Mouse (Mus musculus) leukemia stem cell, adult 10-12 weeks (primary cell): ENCODE measurements around the gene 4930507D05Rik. TPM values are rescaled to one million over a fixed set of nuclear protein-coding genes. Genes with fewer than 3 reads are reported as not detected.

Experiments
- polyA plus RNA-seq: library from polyadenylated mRNA; stranded (reverse); fragments of >175 nt; gene quantifications from 2 replicates; pipeline ENCODE4 v1.2.3, GENCODE M21; 2012; ENCODE audit warnings: low replicate concordance

Gene 4930507D05Rik
- polyA plus RNA-seq, result 0.22 TPM in 1 of 2 replicates, not detected in the other

DNA sequence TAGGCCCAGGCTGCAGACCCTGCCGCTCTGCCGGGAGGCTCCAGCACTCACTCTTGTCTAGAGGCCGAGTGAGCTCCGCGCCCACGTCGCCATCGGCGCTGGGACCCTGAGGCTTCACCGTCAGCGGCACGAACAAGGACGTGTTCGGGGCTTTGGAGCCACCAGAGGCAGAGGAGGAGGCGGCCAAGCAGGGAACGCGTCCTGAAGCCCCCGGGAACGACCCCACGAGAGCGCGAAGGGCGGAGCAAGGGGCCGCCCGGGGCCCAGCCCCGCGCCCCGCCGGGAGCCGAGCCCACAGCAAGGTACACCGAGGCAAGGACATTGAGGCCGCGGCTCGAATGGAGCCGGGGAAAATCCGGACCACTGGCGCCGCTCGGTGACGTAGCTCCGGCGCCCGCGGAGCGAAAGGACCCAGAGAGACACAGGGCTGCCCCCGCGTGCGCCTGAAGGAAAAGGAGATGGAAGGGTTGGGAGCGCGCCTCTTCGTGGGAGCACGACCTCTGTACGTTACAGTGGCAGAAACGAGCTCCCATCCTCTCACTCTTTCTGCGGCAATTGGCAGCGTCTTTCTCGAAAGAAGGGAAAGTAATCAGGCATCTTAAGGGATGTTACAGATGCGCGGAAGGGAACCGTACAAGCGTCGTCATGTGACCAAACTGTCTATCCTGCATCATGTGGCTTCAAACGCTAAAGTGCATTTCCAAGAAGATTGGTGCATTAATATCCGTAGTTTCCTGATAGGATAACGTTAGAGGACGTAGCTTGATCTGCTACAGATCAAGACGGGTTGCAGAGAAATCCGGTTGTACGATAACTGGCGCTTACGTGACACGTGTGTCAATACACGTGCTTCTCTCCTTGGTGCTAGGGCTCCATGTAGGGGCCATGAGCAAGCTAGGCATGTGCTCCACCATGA is at the start of gene 4930507D05Rik, which contains the start of gene Supv3l1:
Gene 4930507D05Rik (plus strand): TSS at position 126 of the 916 bp plus-strand sequence.
Gene Supv3l1 (minus strand): TSS at position 375 of the 916 bp plus-strand sequence.

DNA sequence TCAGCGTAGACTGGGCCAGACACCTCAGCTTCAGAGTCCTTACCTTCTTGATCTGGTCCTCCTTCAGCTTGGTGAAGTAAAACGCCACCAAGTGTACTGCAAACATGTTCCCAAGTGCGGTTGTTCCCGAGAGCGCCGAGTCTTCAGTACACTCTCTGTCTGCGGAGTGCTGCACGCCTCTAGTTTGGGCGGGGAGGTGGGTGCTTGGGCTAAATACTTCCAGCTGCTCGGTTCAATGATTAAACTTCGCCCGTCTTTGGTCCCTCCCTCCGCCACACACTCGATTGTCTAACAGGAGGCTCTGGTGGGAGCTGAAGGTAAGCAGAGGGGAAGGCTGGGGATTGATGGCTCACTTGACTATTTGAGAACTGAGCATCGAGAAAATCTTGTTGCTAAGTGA is 27.0 kb upstream of the 4930507D05Rik start, which contains the start of gene Hkdc1:
Gene Hkdc1 (minus strand): TSS at position 237 of the 400 bp plus-strand sequence.

DNA sequence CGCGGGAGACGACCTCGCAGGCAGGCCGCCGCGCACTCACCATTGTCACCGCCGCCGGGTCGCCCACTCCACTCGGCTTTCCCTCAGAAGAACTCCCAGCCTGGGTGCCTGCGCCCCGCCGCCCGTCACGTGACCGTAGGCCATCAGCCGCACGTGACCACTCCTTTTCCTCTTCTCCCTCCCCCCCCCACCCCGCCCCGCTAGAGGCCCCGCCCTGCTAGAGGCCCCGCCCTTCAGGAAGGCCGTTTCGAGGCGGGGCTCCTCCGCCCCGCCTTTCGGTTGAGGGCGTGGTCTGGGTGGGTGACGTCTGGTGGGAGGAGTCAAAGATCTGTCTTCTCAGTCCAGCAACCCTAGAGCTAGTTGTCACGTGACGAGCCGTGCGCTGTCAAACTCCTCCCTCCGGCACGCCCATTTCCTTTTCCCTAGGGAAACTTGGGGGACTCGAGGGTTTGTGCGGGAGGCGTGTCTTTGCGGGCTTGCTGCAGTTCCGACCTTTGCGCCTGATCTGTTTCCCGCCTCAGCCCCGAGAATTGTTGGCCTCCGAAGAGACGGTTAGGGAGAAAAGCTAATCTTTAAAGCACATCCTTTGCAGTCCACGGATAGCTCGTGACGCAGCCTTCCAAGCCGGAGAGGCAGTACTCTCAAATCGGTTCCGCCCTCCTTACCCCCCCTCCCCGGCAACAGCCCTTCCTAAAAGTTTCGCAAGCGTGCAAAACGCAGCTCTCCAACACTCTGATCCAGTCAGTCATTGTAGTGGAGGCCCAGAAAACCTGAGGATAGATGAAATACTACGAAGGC is 37.5 kb downstream of the 4930507D05Rik start, which contains the start of gene Vps26a:
Gene Vps26a (minus strand): TSS at position 188 of the 798 bp plus-strand sequence.

Other genes starting within 250 kb of the 4930507D05Rik start
- 5.3 and 7.1 TPM in 2 replicates for gene Tspan15, start 218.2 kb upstream of the 4930507D05Rik start, polyA plus RNA-seq
- gene Tacr2, start 197.1 kb upstream of the 4930507D05Rik start, polyA plus RNA-seq, result not detected in 2 replicates
- 506 and 712 TPM in 2 replicates for gene Hk1, start 69.6 kb upstream of the 4930507D05Rik start, polyA plus RNA-seq
- gene Hkdc1, start 27.0 kb upstream of the 4930507D05Rik start, polyA plus RNA-seq, result not detected in 2 replicates
- 17.2 and 32.5 TPM in 2 replicates for gene Supv3l1, start 249 bp downstream of the 4930507D05Rik start, polyA plus RNA-seq
- gene Vps26a, start 37.3 kb downstream of the 4930507D05Rik start, polyA plus RNA-seq, result 0.57 and 15.4 TPM in 2 replicates
- gene Srgn, start 78.0 kb downstream of the 4930507D05Rik start, polyA plus RNA-seq, result 3.4 and 66.0 TPM in 2 replicates
- 4.2 and 9.4 TPM in 2 replicates for gene Kif1bp, start 129.0 kb downstream of the 4930507D05Rik start, polyA plus RNA-seq
- gene Ddx21, start 152.8 kb downstream of the 4930507D05Rik start, polyA plus RNA-seq, result 60.1 and 80.2 TPM in 2 replicates
- 18.1 and 20.8 TPM in 2 replicates for gene Ddx50, start 201.7 kb downstream of the 4930507D05Rik start, polyA plus RNA-seq